Mouse (Mus musculus) heart, embryonic 10.5 days (tissue): ENCODE data around the gene Cdca8. TPM values are rescaled to one million over a fixed set of nuclear protein-coding genes. Genes with fewer than 3 reads are reported as not detected.

Experiments used
- DNase-seq: peaks from one replicate; pipeline ENCODE4 v3.0.0-alpha.2; 2017; ENCODE audit warnings: low spot score
- H3K27ac ChIP-seq: fragments of 300-500 bp; sonication (generic); 2 replicates; pipeline ENCODE4 v1.5.1; 2016; ENCODE audit warnings: mild to moderate bottlenecking
- H3K27me3 ChIP-seq: fragments of 300-500 bp; sonication (generic); 2 replicates; pipeline ENCODE4 v1.6.1; 2016; ENCODE audit warnings: mild to moderate bottlenecking; ENCODE audit not compliant: poor library complexity, insufficient read depth, severe bottlenecking
- H3K36me3 ChIP-seq: fragments of 300-500 bp; sonication (generic); 2 replicates; pipeline ENCODE4 v1.6.1; 2016; ENCODE audit warnings: mild to moderate bottlenecking, moderate library complexity
- H3K4me1 ChIP-seq: fragments of 300-500 bp; sonication (generic); 2 replicates; pipeline ENCODE4 v1.6.1; 2016; ENCODE audit warnings: mild to moderate bottlenecking
- H3K4me3 ChIP-seq: fragments of 300-500 bp; sonication (generic); 2 replicates; pipeline ENCODE4 v1.5.1; 2016; ENCODE audit warnings: mild to moderate bottlenecking, moderate library complexity
- H3K9me3 ChIP-seq: fragments of 300-500 bp; sonication (generic); 2 replicates; pipeline ENCODE4 v1.6.1; 2016; ENCODE audit warnings: mild to moderate bottlenecking, moderate library complexity
- WGBS: fragments of 180-500 bp; shearing (Covaris S2); methylation state at CpG from one replicate; pipeline ENCODE4 v1.1.7; 2016; 5-methylcytosine and 5-hydroxymethylcytosine counted together
- polyA plus RNA-seq: library from polyadenylated mRNA; unstranded; fragments of >200 nt; fragmentation: Nextera tagmentation; extraction: Ambion mirVana; gene quantifications from 2 replicates; pipeline ENCODE4 v1.2.1, GENCODE M21; 2016

Cdca8 gene
- polyA plus RNA-seq, 1 experiment from 2014 or later: 176 TPM

GRCm38 (mm10) chr4:124970677-124971076, 31.6 kb upstream of the Cdca8 start:
- no peak overlapping the region for H3K27ac ChIP-seq
- no peaks in the 10 kb centered on the region for H3K9me3 ChIP-seq
- peaks cover under 1% of the 10 kb centered on the region; the same call in 1 of the 2 replicates for H3K4me1 ChIP-seq
- no peaks in the 10 kb centered on the region for H3K36me3 ChIP-seq
- 49% methylated on average over 5 of the region's 5 CpGs for WGBS
- H3K4me3 ChIP-seq: no peak overlapping the region
- H3K27me3 ChIP-seq: peaks cover 57% of the 10 kb centered on the region
- no peak for DNase-seq

DNA sequence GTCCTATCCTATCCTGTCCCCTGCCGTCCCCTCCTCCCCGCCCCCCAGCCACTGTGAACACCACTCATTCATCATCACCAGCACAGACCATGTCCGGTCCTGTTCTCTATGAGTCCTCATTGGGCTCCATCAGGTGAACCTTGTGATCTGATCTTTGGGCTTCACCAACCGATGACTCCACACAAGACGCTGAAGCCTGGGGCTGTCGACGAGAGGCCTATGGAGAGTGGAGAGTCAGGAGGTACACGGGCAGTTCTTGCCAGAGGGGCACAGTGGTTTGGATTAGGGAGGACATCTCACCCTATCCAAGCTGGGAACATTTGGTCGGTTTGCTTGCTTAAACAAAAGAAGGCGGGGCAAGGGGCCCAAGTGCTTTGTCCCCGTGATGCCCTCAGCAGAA, 31.1 kb upstream of the Cdca8 start:
- peaks cover 5% of the 10 kb centered on the region for H3K4me1 ChIP-seq
- WGBS: 66% methylated on average over 11 of the region's 11 CpGs
- H3K4me3 ChIP-seq: no peak overlapping the region
- H3K27me3 ChIP-seq: peaks cover 58% of the 10 kb centered on the region
- no peak for DNase-seq
- no peaks in the 10 kb centered on the region for H3K36me3 ChIP-seq
- no peaks in the 10 kb centered on the region for H3K9me3 ChIP-seq
- no peak overlapping the region for H3K27ac ChIP-seq

GRCm38 (mm10) chr4:124969219-124969848, 30.2 kb upstream of the Cdca8 start:
- no peak overlapping the region for H3K4me3 ChIP-seq
- H3K27ac ChIP-seq: no peak overlapping the region; the same call in 1 of the 2 replicates
- peaks cover 59% of the 10 kb centered on the region for H3K27me3 ChIP-seq
- H3K9me3 ChIP-seq: no peaks in the 10 kb centered on the region
- no peak for DNase-seq
- no peaks in the 10 kb centered on the region for H3K36me3 ChIP-seq
- 73% methylated on average over 7 of the region's 7 CpGs for WGBS
- H3K4me1 ChIP-seq: peaks cover 9% of the 10 kb centered on the region

GRCm38 (mm10) chr4:124968711-124969110, 29.6 kb upstream of the Cdca8 start:
- no peaks in the 10 kb centered on the region for H3K9me3 ChIP-seq
- 63% methylated on average over 6 of the region's 6 CpGs for WGBS
- H3K4me1 ChIP-seq: peaks cover 9% of the 10 kb centered on the region
- H3K4me3 ChIP-seq: no peak overlapping the region
- H3K27ac ChIP-seq: no peak overlapping the region
- H3K27me3 ChIP-seq: peaks cover 58% of the 10 kb centered on the region
- no peak for DNase-seq
- no peaks in the 10 kb centered on the region for H3K36me3 ChIP-seq

- Histone ChIP-seq H3K27me3 (peaks cover 38% of the 10 kb centered on the region), H3K9me3 (no peaks in the 10 kb centered on the region), H3K36me3 (no peaks in the 10 kb centered on the region), H3K4me3 (no peak overlapping the region), H3K27ac (peak overlapping the region; percentile 16; the same call in 1 of the 2 replicates), H3K4me1 (peaks cover 9% of the 10 kb centered on the region)
- WGBS: 14% methylated on average over 8 of the region's 8 CpGs
- DNase-seq: no peak
Measured at GRCm38 (mm10) chr4:124964912-124965599, 25.9 kb upstream of the Cdca8 start.

DNA sequence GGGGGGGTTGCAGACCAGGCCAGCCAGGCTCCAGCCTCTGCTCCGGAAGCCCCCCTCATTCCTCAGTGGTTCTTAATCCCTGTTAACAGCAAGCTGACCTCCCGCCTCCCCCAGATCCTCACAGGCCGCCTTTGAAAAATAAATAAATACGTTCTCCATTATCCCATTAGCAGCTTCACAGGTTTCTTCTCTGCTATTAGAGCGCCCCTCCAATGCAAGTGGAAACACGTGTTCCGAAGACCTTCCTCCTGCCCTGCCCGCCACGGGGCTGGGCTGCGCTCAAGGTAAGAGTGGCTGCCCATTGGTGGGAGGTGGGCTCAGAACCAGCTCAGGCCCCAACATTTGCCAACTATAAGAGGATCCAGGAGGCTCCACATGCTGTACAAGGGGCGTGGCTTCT, 23.5 kb upstream of the Cdca8 start:
- WGBS: 29% methylated on average over 11 of the region's 11 CpGs
- no peaks in the 10 kb centered on the region for H3K9me3 ChIP-seq
- H3K27me3 ChIP-seq: peaks cover 15% of the 10 kb centered on the region
- DNase-seq: no peak
- H3K4me1 ChIP-seq: peaks cover 9% of the 10 kb centered on the region
- no peaks in the 10 kb centered on the region for H3K36me3 ChIP-seq
- H3K4me3 ChIP-seq: no peak overlapping the region
- no peak overlapping the region for H3K27ac ChIP-seq

DNA sequence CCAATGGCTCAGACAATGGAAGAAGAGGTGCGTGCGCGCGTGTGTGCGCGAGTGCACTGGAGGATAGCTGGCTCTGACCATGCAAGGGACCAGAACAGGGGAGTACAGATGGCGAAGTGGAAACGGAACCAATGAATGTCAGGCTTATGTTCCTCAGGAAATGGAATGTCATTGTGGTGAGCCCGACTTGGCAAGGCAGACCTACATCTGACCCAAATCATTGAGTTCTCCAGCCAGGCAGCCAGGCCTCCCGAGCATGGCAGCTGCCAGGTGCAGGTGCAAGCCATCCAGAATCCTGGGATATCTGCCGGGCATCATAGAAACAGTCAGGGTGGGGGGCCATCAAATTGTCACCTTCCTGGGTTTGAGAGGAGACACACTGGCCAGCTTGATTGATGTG, 21.8 kb upstream of the Cdca8 start:
- 83% methylated on average over 11 of the region's 11 CpGs for WGBS
- H3K27me3 ChIP-seq: peaks cover 22% of the 10 kb centered on the region

GRCm38 (mm10) chr4:124959062-124959461, 20.0 kb upstream of the Cdca8 start:
- no peak overlapping the region for H3K27ac ChIP-seq
- DNase-seq: no peak
- H3K36me3 ChIP-seq: no peaks in the 10 kb centered on the region
- no peaks in the 10 kb centered on the region for H3K9me3 ChIP-seq
- H3K27me3 ChIP-seq: peaks cover 12% of the 10 kb centered on the region; the same call in 1 of the 2 replicates
- H3K4me3 ChIP-seq: no peak overlapping the region
- no peaks in the 10 kb centered on the region for H3K4me1 ChIP-seq
- 69% methylated on average over 11 of the region's 11 CpGs for WGBS

More for the DNA sequence above, 21.8 kb upstream of the Cdca8 start:
- H3K36me3 ChIP-seq: no peaks in the 10 kb centered on the region
- H3K4me1 ChIP-seq: peaks cover 9% of the 10 kb centered on the region
- no peak overlapping the region for H3K27ac ChIP-seq
- H3K4me3 ChIP-seq: no peak overlapping the region
- no peak for DNase-seq
- no peaks in the 10 kb centered on the region for H3K9me3 ChIP-seq

DNA sequence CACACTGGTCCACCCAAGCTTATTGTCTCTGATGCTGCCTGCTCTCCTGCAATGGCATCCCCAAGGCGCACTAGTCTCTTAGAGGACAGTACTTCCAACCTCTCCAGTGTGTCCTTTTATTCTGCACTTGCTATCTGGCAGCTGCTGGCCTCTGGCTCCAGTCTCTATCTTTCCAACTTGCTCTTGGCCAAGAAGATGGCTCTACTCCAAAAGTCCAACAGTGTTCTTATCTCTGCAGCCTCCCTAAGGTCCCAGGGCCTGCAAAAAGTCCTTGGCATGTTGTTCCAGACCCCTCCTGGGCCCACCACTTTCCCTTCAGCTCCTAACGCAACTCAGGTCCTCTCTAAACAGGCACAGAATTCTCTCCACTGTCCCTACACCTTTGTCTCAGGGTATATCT, 18.2 kb upstream of the Cdca8 start:
- Histone ChIP-seq H3K9me3 (no peaks in the 10 kb centered on the region), H3K4me1 (no peaks in the 10 kb centered on the region), H3K27ac (no peak overlapping the region), H3K27me3 (peaks cover 10% of the 10 kb centered on the region; the same call in 1 of the 2 replicates), H3K36me3 (no peaks in the 10 kb centered on the region), H3K4me3 (no peak overlapping the region)
- WGBS: 69% methylated on average over 2 of the region's 2 CpGs
- DNase-seq: no peak

DNA sequence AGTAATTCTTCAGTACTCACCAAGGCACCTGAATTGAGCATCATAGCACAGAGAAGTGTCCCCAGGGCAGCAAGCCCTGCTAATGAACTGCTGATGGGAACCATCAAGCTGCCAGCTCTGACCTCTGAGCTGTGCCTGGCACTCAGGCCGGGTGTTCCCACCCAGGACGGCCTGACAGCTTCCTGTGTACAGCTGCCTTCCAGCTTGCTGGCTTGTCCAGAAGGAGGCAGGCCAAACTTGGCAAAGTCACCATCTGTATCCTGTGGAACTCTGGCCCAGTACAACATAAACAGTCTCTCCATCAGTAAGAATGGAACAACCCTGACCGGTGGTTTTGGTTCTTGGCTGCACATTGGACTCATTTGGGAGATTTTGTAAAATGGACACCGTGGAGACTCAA, 14.4 kb upstream of the Cdca8 start:
- Histone ChIP-seq H3K9me3 (no peaks in the 10 kb centered on the region), H3K27me3 (peaks cover 19% of the 10 kb centered on the region), H3K4me3 (no peak overlapping the region), H3K27ac (no peak overlapping the region), H3K36me3 (no peaks in the 10 kb centered on the region), H3K4me1 (no peaks in the 10 kb centered on the region)
- no peak for DNase-seq
- 55% methylated on average over 4 of the region's 4 CpGs for WGBS

GRCm38 (mm10) chr4:124951036-124951433, 11.9 kb upstream of the Cdca8 start:
- Histone ChIP-seq H3K36me3 (no peaks in the 10 kb centered on the region), H3K4me1 (no peaks in the 10 kb centered on the region), H3K27ac (no peak overlapping the region), H3K9me3 (no peaks in the 10 kb centered on the region), H3K4me3 (no peak overlapping the region), H3K27me3 (peaks cover 14% of the 10 kb centered on the region)
- DNase-seq: no peak
- 40% methylated on average over 10 of the region's 10 CpGs for WGBS

DNA sequence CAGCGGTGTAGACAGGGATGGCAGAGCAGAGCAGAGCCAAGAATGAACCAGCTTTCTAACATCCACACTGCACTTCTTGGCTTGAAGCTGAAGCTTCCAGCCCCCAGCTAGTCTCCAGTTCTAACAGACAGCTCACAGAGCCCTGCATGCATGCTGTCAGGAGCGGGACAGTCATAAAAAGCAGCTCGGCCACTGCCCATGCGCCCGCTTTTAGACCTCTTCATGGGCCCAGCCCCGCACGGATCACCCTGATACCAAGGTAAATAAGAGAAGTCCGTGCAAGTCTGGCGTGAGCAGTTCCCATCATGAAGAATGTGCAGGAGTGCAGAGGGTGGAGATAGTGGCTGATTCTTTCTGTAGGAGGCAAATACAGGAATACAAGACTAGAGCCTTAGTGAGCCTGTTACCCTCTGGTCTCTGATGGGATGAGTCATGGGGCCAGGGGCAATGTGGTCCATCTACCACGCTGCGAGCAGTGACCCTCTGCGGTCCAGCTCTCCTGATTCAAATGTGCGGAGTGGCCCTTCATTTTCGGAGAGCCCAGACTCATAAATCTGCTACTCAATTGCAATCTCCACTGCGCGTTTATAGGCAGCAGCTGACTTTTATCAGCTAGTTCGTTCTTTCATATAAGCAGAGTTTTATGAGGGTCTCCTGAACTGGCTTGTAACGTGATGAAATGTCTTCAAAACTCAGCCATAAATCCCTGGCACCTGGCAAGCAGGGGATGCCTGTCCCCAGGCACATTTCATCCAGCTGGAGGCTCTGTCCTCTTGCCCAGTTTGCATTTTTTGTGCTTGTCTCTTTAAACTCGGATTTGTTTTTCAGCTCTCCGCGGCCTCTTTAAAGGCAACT, 11.3 kb upstream of the Cdca8 start:
- Histone ChIP-seq H3K9me3 (no peaks in the 10 kb centered on the region), H3K36me3 (no peaks in the 10 kb centered on the region), H3K27me3 (peaks cover 11% of the 10 kb centered on the region; the same call in 1 of the 2 replicates), H3K27ac (no peak overlapping the region), H3K4me3 (no peak overlapping the region), H3K4me1 (no peaks in the 10 kb centered on the region)
- no peak for DNase-seq
- WGBS: 78% methylated on average over 21 of the region's 21 CpGs

- Histone ChIP-seq H3K27ac (no peak overlapping the region), H3K27me3 (peaks cover 11% of the 10 kb centered on the region; the same call in 1 of the 2 replicates), H3K9me3 (no peaks in the 10 kb centered on the region), H3K36me3 (no peaks in the 10 kb centered on the region), H3K4me3 (no peak overlapping the region), H3K4me1 (no peaks in the 10 kb centered on the region)
- WGBS: 83% methylated on average over 3 of the region's 3 CpGs
- no peak for DNase-seq
Measured at GRCm38 (mm10) chr4:124949488-124949887, 10.4 kb upstream of the Cdca8 start.
